Mouse (Mus musculus): ENCODE measurements around the gene 1700028P14Rik.

DNA sequence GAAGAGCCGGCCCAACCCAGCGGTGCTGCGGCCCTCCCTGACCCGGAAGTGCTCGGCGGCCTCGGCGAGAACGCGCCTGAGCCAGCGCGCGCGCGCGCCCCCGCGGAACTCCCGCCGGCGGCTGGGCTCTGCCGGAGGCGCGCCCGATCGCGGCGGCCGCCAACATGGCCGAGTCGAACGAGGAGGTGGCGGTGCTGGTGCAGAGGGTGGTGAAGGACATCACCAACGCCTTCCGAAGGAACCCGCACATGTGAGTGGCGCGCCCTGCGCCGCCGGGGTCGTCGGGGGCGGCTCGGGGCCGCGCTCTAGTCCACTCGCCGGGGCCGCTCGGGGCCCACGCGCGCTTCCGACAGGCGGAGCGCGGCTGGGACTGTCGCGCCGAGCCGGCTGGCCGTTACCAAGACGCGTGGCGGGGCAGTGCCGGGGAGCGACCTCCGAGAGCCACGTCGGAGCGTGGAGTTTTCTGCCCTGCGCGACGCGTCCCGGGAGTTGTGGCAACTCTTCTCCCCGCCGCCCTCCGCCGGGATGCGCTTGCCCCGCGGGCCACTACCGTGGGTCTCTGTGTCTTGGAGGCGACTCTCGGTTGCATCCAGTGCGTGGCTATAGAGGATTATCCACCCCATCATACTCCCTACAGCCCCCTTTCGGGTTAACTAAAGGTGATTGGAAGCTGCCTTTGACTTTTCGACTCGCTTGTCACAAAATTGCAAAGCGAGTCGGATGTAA is 34.8 kb upstream of the 1700028P14Rik start, which contains the start of gene Ptar1:
- TF ChIP-seq POLR2AphosphoS2 (IDR thresholded peaks at IDR 0.05; ENCODE audit: insufficient read length, low read depth) (peak; percentile 87), POLR2A (IDR thresholded peaks at IDR 0.05; ENCODE audit: insufficient read length, low read depth) (peak; percentile 89), TCF12 (IDR thresholded peaks at IDR 0.05; ENCODE audit: insufficient read depth, poor library complexity, severe bottlenecking) (no peak), MAX (IDR thresholded peaks at IDR 0.05; ENCODE audit: low read depth) (no peak)

All from myocyte (in vitro differentiated cells).